Mouse (Mus musculus): ENCODE measurements around the gene Ntrk3. TPM values are rescaled to one million over a fixed set of nuclear protein-coding genes. Genes with fewer than 3 reads are reported as not detected.

Gene Ntrk3
- polyA plus RNA-seq, 1 experiment = 91.5 TPM

DNA sequence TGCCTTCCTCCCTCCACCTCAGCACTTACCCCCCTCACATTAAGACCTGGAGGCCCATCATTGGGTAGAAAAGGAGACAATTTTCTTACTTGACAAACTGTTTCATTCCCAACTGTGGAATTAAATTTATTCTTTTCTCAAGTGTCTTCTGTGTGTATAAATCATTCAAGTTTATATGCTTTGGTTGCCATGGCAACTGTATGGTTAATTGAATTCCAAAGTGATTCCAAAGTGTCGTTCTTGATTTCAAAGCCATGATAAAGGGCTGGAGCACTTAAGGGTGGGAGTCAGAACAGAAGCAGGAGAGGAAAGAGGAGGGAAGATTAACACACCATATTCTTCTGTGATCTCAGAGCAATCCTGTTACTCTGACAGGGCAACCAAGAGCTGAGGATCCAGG is 572.3 kb downstream of the Ntrk3 start:
- TF ChIP-seq CTCF (IDR thresholded peaks at IDR 0.05; ENCODE audit: borderline replicate concordance, insufficient read depth, low read depth, low read length) = no peak
- Histone ChIP-seq H3K4me3 (replicated peaks; ENCODE audit: insufficient read depth, low read depth, low read length) (no peak overlapping the region), H3K27me3 (ENCODE audit: control insufficient read depth, insufficient read depth, low read length) (no peaks in the 10 kb centered on the region), H3K4me1 (ENCODE audit: control insufficient read depth, insufficient read depth, low read length) (no peaks in the 10 kb centered on the region), H3K27ac (ENCODE audit: insufficient read depth, low read length) (no peak overlapping the region)
- DNase-seq = no peak
- WGBS = 56% methylated on average over 1 of the region's 1 CpGs

DNA sequence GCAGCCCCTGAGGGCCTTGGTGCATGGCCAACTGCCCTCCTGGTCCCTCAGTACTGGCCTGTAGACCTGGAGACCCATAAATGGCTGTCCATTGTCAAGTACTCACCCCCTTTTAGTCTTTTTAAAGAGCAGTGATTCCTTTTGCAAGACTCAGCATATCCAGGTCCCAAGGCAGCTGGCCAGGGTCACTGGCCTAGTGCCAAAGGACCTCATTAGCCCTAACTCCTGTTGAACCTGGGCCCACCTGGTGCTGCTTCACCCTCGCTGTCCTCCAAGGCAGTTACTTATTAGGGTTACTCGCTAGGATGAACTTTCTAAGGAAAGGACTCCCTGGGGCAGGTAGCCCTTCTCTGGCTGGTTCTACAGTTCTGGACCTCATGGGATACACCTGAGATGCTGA is 579.9 kb downstream of the Ntrk3 start:
- DNase-seq = no peak
- Histone ChIP-seq H3K4me3 (replicated peaks; ENCODE audit: insufficient read depth, low read depth, low read length) (no peak overlapping the region), H3K4me1 (ENCODE audit: control insufficient read depth, insufficient read depth, low read length) (peaks cover 3% of the 10 kb centered on the region; the same call in 1 of the 2 replicates), H3K27me3 (ENCODE audit: control insufficient read depth, insufficient read depth, low read length) (no peaks in the 10 kb centered on the region; the same call in 1 of the 2 replicates), H3K27ac (ENCODE audit: insufficient read depth, low read length) (no peak overlapping the region)
- 83% methylated on average over 2 of the region's 2 CpGs for WGBS
- no peak for TF ChIP-seq CTCF (IDR thresholded peaks at IDR 0.05; ENCODE audit: borderline replicate concordance, insufficient read depth, low read depth, low read length)
- TF ChIP-seq POLR2A (IDR thresholded peaks at IDR 0.05; ENCODE audit: borderline replicate concordance, insufficient read depth, low read length) = no peak

DNA sequence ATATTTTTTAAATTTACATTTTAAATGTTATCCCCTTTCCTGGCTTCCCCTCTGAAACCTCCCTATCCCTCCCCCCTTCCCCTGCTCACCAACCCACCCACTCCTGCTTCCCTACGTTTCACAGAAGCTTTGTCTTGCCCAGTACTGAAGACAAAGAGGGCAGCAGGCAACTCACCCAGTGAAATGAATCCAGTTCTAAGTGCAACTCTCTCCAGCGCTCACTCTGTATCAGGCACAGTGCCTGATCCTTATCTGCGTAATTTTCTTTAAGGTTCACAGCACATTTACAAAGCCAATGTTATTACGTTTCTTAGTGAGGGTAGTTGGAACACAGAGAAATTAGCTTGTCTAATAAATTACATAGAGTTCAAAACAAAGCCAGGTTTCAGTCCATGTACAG is 592.6 kb downstream of the Ntrk3 start:
- Histone ChIP-seq H3K27me3 (ENCODE audit: control insufficient read depth, insufficient read depth, low read length) (no peaks in the 10 kb centered on the region), H3K4me3 (replicated peaks; ENCODE audit: insufficient read depth, low read depth, low read length) (no peak overlapping the region), H3K4me1 (ENCODE audit: control insufficient read depth, insufficient read depth, low read length) (no peaks in the 10 kb centered on the region), H3K27ac (ENCODE audit: insufficient read depth, low read length) (no peak overlapping the region)
- no peak for TF ChIP-seq POLR2A (IDR thresholded peaks at IDR 0.05; ENCODE audit: borderline replicate concordance, insufficient read depth, low read length)
- DNase-seq = no peak
- WGBS = 47% methylated on average over 4 of the region's 4 CpGs

DNA sequence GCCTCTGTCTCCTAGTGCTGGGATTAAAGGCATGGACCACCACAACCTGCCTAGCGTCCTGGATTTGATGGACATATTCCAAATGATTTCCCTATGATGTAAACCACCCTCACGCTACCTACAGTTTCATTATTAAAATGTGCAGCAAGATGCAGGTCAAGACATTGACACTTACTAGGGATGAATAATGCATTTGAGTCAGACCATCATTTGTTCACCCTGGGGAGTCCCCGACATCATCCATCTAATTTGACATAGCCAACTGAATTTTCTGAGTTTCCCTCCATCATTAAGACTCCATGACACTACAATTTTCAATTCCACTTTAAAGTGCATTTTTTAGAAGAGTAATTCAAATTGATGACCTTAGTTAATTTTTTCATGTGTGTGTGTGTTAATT is 593.0 kb downstream of the Ntrk3 start:
- WGBS = 73% methylated on average over 3 of the region's 3 CpGs
- no peaks in the 10 kb centered on the region for H3K27me3 ChIP-seq (ENCODE audit: control insufficient read depth, insufficient read depth, low read length)
- DNase-seq = no peak
- H3K27ac ChIP-seq (ENCODE audit: insufficient read depth, low read length) = no peak overlapping the region
- H3K4me3 ChIP-seq (replicated peaks; ENCODE audit: insufficient read depth, low read depth, low read length) = no peak overlapping the region
- H3K4me1 ChIP-seq (ENCODE audit: control insufficient read depth, insufficient read depth, low read length) = no peaks in the 10 kb centered on the region
- TF ChIP-seq POLR2A (IDR thresholded peaks at IDR 0.05; ENCODE audit: borderline replicate concordance, insufficient read depth, low read length) = no peak
- no peak for TF ChIP-seq CTCF (IDR thresholded peaks at IDR 0.05; ENCODE audit: borderline replicate concordance, insufficient read depth, low read depth, low read length)

DNA sequence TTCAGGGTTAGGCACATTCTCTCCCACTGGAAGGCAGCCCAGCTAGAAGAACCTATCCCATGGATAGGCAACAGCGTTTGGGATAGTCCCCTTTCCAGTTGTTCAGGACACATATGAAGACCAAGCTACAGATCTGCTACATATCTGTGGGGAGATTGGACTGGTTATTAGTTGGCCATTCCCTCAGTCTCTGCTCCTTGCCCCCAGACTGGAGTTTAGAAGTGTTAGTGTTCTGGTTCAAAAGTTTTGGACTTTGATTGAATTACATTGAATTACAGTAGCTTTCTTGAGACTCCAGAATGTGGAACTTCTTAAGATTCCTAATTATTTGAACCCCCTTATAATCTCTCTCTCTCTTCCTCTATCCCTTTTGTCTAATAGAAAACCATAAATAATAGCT is 607.8 kb downstream of the Ntrk3 start:
- no peaks in the 10 kb centered on the region for H3K4me1 ChIP-seq (ENCODE audit: control insufficient read depth, insufficient read depth, low read length)
- H3K27me3 ChIP-seq (ENCODE audit: control insufficient read depth, insufficient read depth, low read length) = no peaks in the 10 kb centered on the region
- no peak overlapping the region for H3K4me3 ChIP-seq (replicated peaks; ENCODE audit: insufficient read depth, low read depth, low read length)
- H3K27ac ChIP-seq (ENCODE audit: insufficient read depth, low read length) = no peak overlapping the region
- 86% methylated on average over 1 of the region's 1 CpGs for WGBS
- TF ChIP-seq POLR2A (IDR thresholded peaks at IDR 0.05; ENCODE audit: borderline replicate concordance, insufficient read depth, low read length) = no peak
- TF ChIP-seq CTCF (IDR thresholded peaks at IDR 0.05; ENCODE audit: borderline replicate concordance, insufficient read depth, low read depth, low read length) = no peak
- DNase-seq = no peak

Other genes with a start within 250 kb of the Ntrk3 start
- gene Mrps11, start 45.1 kb upstream of the Ntrk3 start, polyA plus RNA-seq (2012; rRNA removed) = 79.1 and 83.0 TPM in 2 replicates
- 46.4 and 48.3 TPM in 2 replicates for gene Mrpl46, start 45.5 kb upstream of the Ntrk3 start, polyA plus RNA-seq (2012; rRNA removed)
- gene Det1, start 109.3 kb upstream of the Ntrk3 start, polyA plus RNA-seq (2012; rRNA removed) = 8.5 and 9.7 TPM in 2 replicates
- gene Aen, start 157.8 kb upstream of the Ntrk3 start, polyA plus RNA-seq (2012; rRNA removed) = 23.7 and 27.2 TPM in 2 replicates
- gene Isg20, start 175.4 kb upstream of the Ntrk3 start, polyA plus RNA-seq (2012; rRNA removed) = 1.8 and 3.0 TPM in 2 replicates

Data from cerebellum, adult 2 months (tissue).